Mouse (Mus musculus): ENCODE results near the gene Svbp. TPM values are rescaled to one million over a fixed set of nuclear protein-coding genes. Genes with fewer than 3 reads are reported as not detected.

The Svbp gene
- polyA plus RNA-seq (2016; fragmentation: Nextera tagmentation; extraction: Ambion mirVana) = 114 and 121 TPM in 2 replicates

- Histone ChIP-seq H3K9ac (peak within 1 kb of the TSS; percentile 97), H3K4me2 (peak within 1 kb of the TSS; percentile 85), H3K27ac (peak within 1 kb of the TSS; percentile 99), H3K4me1 (peaks cover 83% of the 10 kb centered on the region), H3K9me3 (replicated peaks) (no peaks in the 10 kb centered on the region), H3K27me3 (replicated peaks) (no peaks in the 10 kb centered on the region), H3K36me3 (peaks cover 30% of the 10 kb centered on the region), H3K4me3 (peak within 1 kb of the TSS; percentile 95)
- WGBS (ENCODE audit: insufficient replicate concordance) = under 1% methylated on average over 45 of the region's 47 CpGs
- peak; percentile 86 for ATAC-seq
Observed at GRCm38 (mm10) chr4:119194909-119195581, at the start of gene Svbp. TSS of gene Svbp (plus strand) at chr4:119195306.

GRCm38 (mm10) chr4:119146816-119147215, 48.3 kb upstream of the Svbp start:
- H3K36me3 ChIP-seq = no peaks in the 10 kb centered on the region
- no peak overlapping the region for H3K27ac ChIP-seq
- ATAC-seq = no peak
- no peak overlapping the region for H3K4me3 ChIP-seq
- H3K27me3 ChIP-seq (replicated peaks) = 0 out of 2 replicates have a peak, but pooled peaks cover 11% of the 10 kb centered on the region
- H3K4me1 ChIP-seq = peaks cover 10% of the 10 kb centered on the region; the same call in 1 of the 2 replicates
- no peak overlapping the region for H3K9ac ChIP-seq
- H3K9me3 ChIP-seq (replicated peaks) = no peaks in the 10 kb centered on the region
- no peak overlapping the region for H3K4me2 ChIP-seq
- WGBS (ENCODE audit: insufficient replicate concordance) = 78% methylated on average over 7 of the region's 7 CpGs

GRCm38 (mm10) chr4:119147347-119147746, 47.8 kb upstream of the Svbp start:
- Histone ChIP-seq H3K4me1 (peaks cover 5% of the 10 kb centered on the region; the same call in 1 of the 2 replicates), H3K9ac (no peak overlapping the region), H3K27ac (no peak overlapping the region), H3K36me3 (no peaks in the 10 kb centered on the region), H3K4me3 (no peak overlapping the region), H3K4me2 (no peak overlapping the region), H3K27me3 (replicated peaks) (peaks cover 11% of the 10 kb centered on the region; the same call in 1 of the 2 replicates), H3K9me3 (replicated peaks) (no peaks in the 10 kb centered on the region)
- ATAC-seq = no peak
- 60% methylated on average over 5 of the region's 5 CpGs for WGBS (ENCODE audit: insufficient replicate concordance)

- Histone ChIP-seq H3K27ac (no peak overlapping the region), H3K4me1 (no peaks in the 10 kb centered on the region), H3K9ac (no peak overlapping the region), H3K4me2 (no peak overlapping the region), H3K4me3 (no peak overlapping the region), H3K9me3 (replicated peaks) (no peaks in the 10 kb centered on the region), H3K36me3 (no peaks in the 10 kb centered on the region), H3K27me3 (replicated peaks) (peaks cover 7% of the 10 kb centered on the region; the same call in 1 of the 2 replicates)
- 56% methylated on average over 11 of the region's 11 CpGs for WGBS (ENCODE audit: insufficient replicate concordance)
- ATAC-seq = no peak
Observed at GRCm38 (mm10) chr4:119148741-119149140, 46.4 kb upstream of the Svbp start.

GRCm38 (mm10) chr4:119157186-119157585, 37.9 kb upstream of the Svbp start:
- Histone ChIP-seq H3K4me2 (no peak overlapping the region), H3K9me3 (replicated peaks) (no peaks in the 10 kb centered on the region), H3K9ac (no peak overlapping the region), H3K27me3 (replicated peaks) (peaks cover 3% of the 10 kb centered on the region; the same call in 1 of the 2 replicates), H3K27ac (no peak overlapping the region), H3K4me3 (no peak overlapping the region), H3K36me3 (no peaks in the 10 kb centered on the region), H3K4me1 (no peaks in the 10 kb centered on the region)
- WGBS (ENCODE audit: insufficient replicate concordance) = 18% methylated on average over 2 of the region's 2 CpGs
- no peak for ATAC-seq

- no peak for ATAC-seq
- Histone ChIP-seq H3K9me3 (replicated peaks) (no peaks in the 10 kb centered on the region), H3K4me2 (no peak overlapping the region), H3K9ac (no peak overlapping the region), H3K36me3 (no peaks in the 10 kb centered on the region), H3K27me3 (replicated peaks) (peaks cover 2% of the 10 kb centered on the region; the same call in 1 of the 2 replicates), H3K27ac (no peak overlapping the region), H3K4me1 (no peaks in the 10 kb centered on the region), H3K4me3 (no peak overlapping the region)
- 75% methylated on average over 5 of the region's 5 CpGs for WGBS (ENCODE audit: insufficient replicate concordance)
Observed at GRCm38 (mm10) chr4:119157891-119158290, 37.2 kb upstream of the Svbp start.

GRCm38 (mm10) chr4:119161358-119161757, 33.7 kb upstream of the Svbp start:
- Histone ChIP-seq H3K4me3 (no peak overlapping the region), H3K36me3 (no peaks in the 10 kb centered on the region), H3K27me3 (replicated peaks) (no peaks in the 10 kb centered on the region), H3K9ac (no peak overlapping the region), H3K27ac (no peak overlapping the region), H3K4me1 (no peaks in the 10 kb centered on the region; the same call in 1 of the 2 replicates), H3K9me3 (replicated peaks) (no peaks in the 10 kb centered on the region), H3K4me2 (no peak overlapping the region)
- no peak for ATAC-seq
- 61% methylated on average over 3 of the region's 3 CpGs for WGBS (ENCODE audit: insufficient replicate concordance)

GRCm38 (mm10) chr4:119162990-119163389, 32.1 kb upstream of the Svbp start:
- Histone ChIP-seq H3K27ac (no peak overlapping the region), H3K9ac (no peak overlapping the region), H3K9me3 (replicated peaks) (no peaks in the 10 kb centered on the region), H3K4me1 (peaks cover 5% of the 10 kb centered on the region; the same call in 1 of the 2 replicates), H3K27me3 (replicated peaks) (no peaks in the 10 kb centered on the region), H3K36me3 (no peaks in the 10 kb centered on the region), H3K4me3 (no peak overlapping the region), H3K4me2 (no peak overlapping the region)
- ATAC-seq = no peak
- WGBS (ENCODE audit: insufficient replicate concordance) = 61% methylated on average over 4 of the region's 4 CpGs

- Histone ChIP-seq H3K9me3 (replicated peaks) (no peaks in the 10 kb centered on the region), H3K4me3 (no peak overlapping the region), H3K4me2 (no peak overlapping the region), H3K4me1 (peaks cover 11% of the 10 kb centered on the region), H3K9ac (no peak overlapping the region), H3K27me3 (replicated peaks) (no peaks in the 10 kb centered on the region), H3K36me3 (peaks cover 23% of the 10 kb centered on the region), H3K27ac (0 out of 2 replicates have a peak overlapping the region, but pooled peaks have one; percentile 18)
- ATAC-seq = no peak; the same call in 1 of the 2 replicates
- 19% methylated on average over 7 of the region's 7 CpGs for WGBS (ENCODE audit: insufficient replicate concordance)
Observed at GRCm38 (mm10) chr4:119165916-119166315, 29.2 kb upstream of the Svbp start.

- H3K36me3 ChIP-seq = peaks cover 23% of the 10 kb centered on the region
- no peaks in the 10 kb centered on the region for H3K27me3 ChIP-seq (replicated peaks)
- no peak overlapping the region for H3K4me3 ChIP-seq
- WGBS (ENCODE audit: insufficient replicate concordance) = 66% methylated on average over 4 of the region's 4 CpGs
- H3K9me3 ChIP-seq (replicated peaks) = no peaks in the 10 kb centered on the region
- peaks cover 15% of the 10 kb centered on the region for H3K4me1 ChIP-seq
- no peak overlapping the region for H3K4me2 ChIP-seq
- ATAC-seq = no peak
- no peak overlapping the region for H3K27ac ChIP-seq
- H3K9ac ChIP-seq = no peak overlapping the region
Observed at GRCm38 (mm10) chr4:119167068-119167467, 28.0 kb upstream of the Svbp start.

GRCm38 (mm10) chr4:119167663-119168062, 27.4 kb upstream of the Svbp start:
- WGBS (ENCODE audit: insufficient replicate concordance) = 6% methylated on average over 4 of the region's 4 CpGs
- H3K27ac ChIP-seq = no peak overlapping the region
- H3K9ac ChIP-seq = no peak overlapping the region
- H3K4me3 ChIP-seq = no peak overlapping the region
- no peaks in the 10 kb centered on the region for H3K27me3 ChIP-seq (replicated peaks)
- H3K4me1 ChIP-seq = peaks cover 20% of the 10 kb centered on the region
- H3K9me3 ChIP-seq (replicated peaks) = no peaks in the 10 kb centered on the region
- H3K36me3 ChIP-seq = peaks cover 23% of the 10 kb centered on the region
- no peak overlapping the region for H3K4me2 ChIP-seq
- ATAC-seq = 0 out of 2 replicates have a peak, but pooled peaks have one; percentile 40

GRCm38 (mm10) chr4:119172919-119173650, 22.0 kb upstream of the Svbp start:
- no peaks in the 10 kb centered on the region for H3K27me3 ChIP-seq (replicated peaks)

More at GRCm38 (mm10) chr4:119172919-119173650, 22.0 kb upstream of the Svbp start:
- Histone ChIP-seq H3K36me3 (peaks cover 48% of the 10 kb centered on the region), H3K9ac (peak overlapping the region; percentile 86), H3K27ac (peak overlapping the region; percentile 74), H3K4me1 (peaks cover 33% of the 10 kb centered on the region), H3K4me2 (peak overlapping the region; percentile 80), H3K4me3 (peak overlapping the region; percentile 77), H3K9me3 (replicated peaks) (no peaks in the 10 kb centered on the region)
- 28% methylated on average over 18 of the region's 18 CpGs for WGBS (ENCODE audit: insufficient replicate concordance)
- no peak for ATAC-seq

Measured in liver, embryonic 12.5 days (tissue).